Mouse (Mus musculus) ES-E14 (cell line): ENCODE measurements at regions not wholly inside any gene's neighbourhood (a gene's known extent, or its start where the extent isn't known, plus 50 kb on each side); places are given as distances from the start of the nearest gene placed in this dataset.

ENCODE experiments used
- DNase-seq: peaks from one replicate; pipeline ENCODE4 v3.0.0-alpha.2; 2013; ENCODE audit warnings: low read depth, low spot score
- H3K27ac ChIP-seq: 2 replicates; pipeline ENCODE4 v1.5.1; 2012; ENCODE audit warnings: low read depth, mild to moderate bottlenecking, low read length, moderate library complexity, mixed read lengths; ENCODE audit not compliant: poor library complexity, insufficient read depth, severe bottlenecking
- H3K36me3 ChIP-seq: 2 replicates; pipeline ENCODE4 v1.6.1; 2012; ENCODE audit warnings: mild to moderate bottlenecking, low read length, moderate library complexity, mixed read lengths; ENCODE audit not compliant: control insufficient read depth, poor library complexity, insufficient read depth, severe bottlenecking
- H3K4me1 ChIP-seq, 2 experiments: fragments of 150-350 bp in 1 of 2; sonication (generic) in 1 of 2; 2 replicates each; pipeline ENCODE4 v1.6.1; 2012; ENCODE audit warnings: low read length in 2 of 2, mild to moderate bottlenecking in 1 of 2, mixed read lengths in 1 of 2; ENCODE audit not compliant: control insufficient read depth in 2 of 2, insufficient read depth in 2 of 2, poor library complexity in 1 of 2
- H3K4me3 ChIP-seq, 2 experiments: fragments of 150-350 bp in 1 of 2; sonication (generic) in 1 of 2; 2 replicates each; pipeline ENCODE4 v1.5.1; 2012; ENCODE audit warnings: low read length in 2 of 2, low read depth in 1 of 2, mild to moderate bottlenecking in 1 of 2, mixed read lengths in 1 of 2; ENCODE audit not compliant: insufficient read depth in 1 of 2, poor library complexity in 1 of 2, severe bottlenecking in 1 of 2
- H3K9ac ChIP-seq: 2 replicates; pipeline ENCODE4 v1.6.1; 2012; ENCODE audit warnings: low read depth, mild to moderate bottlenecking, low read length, mixed read lengths; ENCODE audit not compliant: poor library complexity, insufficient read depth, severe bottlenecking
- H3K9me3 ChIP-seq: fragments of 150-350 bp; sonication (generic); 2 replicates; pipeline ENCODE4 v1.6.1; 2012; ENCODE audit warnings: low read depth, mild to moderate bottlenecking, low read length; ENCODE audit not compliant: control insufficient read depth, insufficient read depth
- CHD2 ChIP-seq: IDR thresholded peaks from 2 replicates; pipeline ENCODE4 v1.6.1; 2014; ENCODE audit warnings: mild to moderate bottlenecking, low read depth, low read length, inconsistent platforms
- HCFC1 ChIP-seq: IDR thresholded peaks from 2 replicates; pipeline ENCODE4 v1.6.1; 2012; ENCODE audit warnings: low read length, inconsistent platforms, borderline replicate concordance; ENCODE audit not compliant: insufficient read depth
- MAFK ChIP-seq: IDR thresholded peaks from 2 replicates; pipeline ENCODE4 v1.6.1; 2014; ENCODE audit warnings: mild to moderate bottlenecking, low read depth, low read length, inconsistent platforms; ENCODE audit not compliant: insufficient read depth
- ZC3H11A ChIP-seq: IDR thresholded peaks from 2 replicates; pipeline ENCODE4 v1.6.1; 2012; ENCODE audit warnings: low read depth, mild to moderate bottlenecking, inconsistent platforms, low read length, borderline replicate concordance
- ZNF384 ChIP-seq: IDR thresholded peaks from 2 replicates; pipeline ENCODE4 v1.6.1; 2012; ENCODE audit warnings: low read depth, low read length, inconsistent platforms
- in situ Hi-C, 2 experiments: fragments of 600-800 bp; cut with MboI; formaldehyde crosslinking; loops; one replicate each; pipeline ENCODE4 v1.15.1; 2025; ENCODE audit warnings: low sequenced_read_pairs in 2 of 2, inconsistent platforms in 1 of 2; ENCODE audit not compliant: unreplicated experiment in 2 of 2

DNA sequence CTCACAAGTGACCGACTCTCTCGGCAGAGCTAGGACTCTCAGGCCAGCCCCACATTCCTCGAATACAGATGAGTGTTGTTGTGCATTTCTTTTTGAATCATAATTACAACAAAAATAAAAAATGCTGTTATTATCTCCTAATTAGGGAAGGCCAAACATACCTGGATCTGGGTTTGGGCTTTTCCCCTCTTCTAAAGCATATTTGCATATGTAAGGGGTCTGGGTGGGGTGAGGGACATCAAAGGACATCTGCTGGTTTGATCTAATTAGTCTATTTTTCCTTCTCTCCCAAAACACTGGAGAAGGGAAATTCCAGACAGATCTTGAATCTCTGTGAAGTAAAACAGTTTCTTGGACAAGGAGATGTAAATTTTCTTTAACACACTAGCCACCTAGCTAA, 85.3 kb downstream of the Tfap2a start:
- in situ Hi-C loops: no loop called here
- Histone ChIP-seq H3K4me1 (peaks cover 3 to 6% of the 10 kb centered on the region in 2 experiments), H3K27ac (no peak overlapping the region), H3K4me3 (no peak overlapping the region), H3K36me3 (no peaks in the 10 kb centered on the region), H3K9me3 (no peaks in the 10 kb centered on the region), H3K9ac (no peak overlapping the region)
- peak; percentile 37 for DNase-seq
- TF ChIP-seq CHD2 (no peak), ZC3H11A (no peak), MAFK (no peak), ZNF384 (no peak), HCFC1 (no peak)

DNA sequence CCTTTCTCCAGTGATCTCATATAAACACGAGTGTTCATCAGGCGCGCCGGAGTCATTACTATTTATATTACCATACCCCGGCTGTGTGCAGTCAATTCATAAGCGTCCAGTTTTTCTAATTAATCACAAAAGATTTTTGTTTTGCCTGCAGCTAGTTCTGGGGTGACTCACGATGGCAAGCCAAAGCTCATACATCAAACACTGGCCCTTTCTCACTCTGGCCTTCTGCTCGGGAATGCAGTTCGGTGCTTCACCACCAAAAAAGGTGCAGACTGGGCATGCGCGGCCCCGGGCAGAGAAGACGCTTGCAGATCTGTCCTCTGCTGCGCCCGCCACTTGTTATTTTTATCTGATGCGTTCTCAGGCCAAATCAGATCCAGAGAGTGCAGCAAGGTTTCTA, 87.1 kb downstream of the Tfap2a start:
- DNase-seq: no peak
- no peak overlapping the region for H3K27ac ChIP-seq
- in situ Hi-C loops: no loop called here
- no peak for TF ChIP-seq MAFK
- no peak for TF ChIP-seq HCFC1
- H3K9me3 ChIP-seq: no peaks in the 10 kb centered on the region
- H3K36me3 ChIP-seq: no peaks in the 10 kb centered on the region
- peaks cover 3 to 7% of the 10 kb centered on the region in 2 experiments for H3K4me1 ChIP-seq
- no peak overlapping the region for H3K9ac ChIP-seq
- no peak overlapping the region for H3K4me3 ChIP-seq

DNA sequence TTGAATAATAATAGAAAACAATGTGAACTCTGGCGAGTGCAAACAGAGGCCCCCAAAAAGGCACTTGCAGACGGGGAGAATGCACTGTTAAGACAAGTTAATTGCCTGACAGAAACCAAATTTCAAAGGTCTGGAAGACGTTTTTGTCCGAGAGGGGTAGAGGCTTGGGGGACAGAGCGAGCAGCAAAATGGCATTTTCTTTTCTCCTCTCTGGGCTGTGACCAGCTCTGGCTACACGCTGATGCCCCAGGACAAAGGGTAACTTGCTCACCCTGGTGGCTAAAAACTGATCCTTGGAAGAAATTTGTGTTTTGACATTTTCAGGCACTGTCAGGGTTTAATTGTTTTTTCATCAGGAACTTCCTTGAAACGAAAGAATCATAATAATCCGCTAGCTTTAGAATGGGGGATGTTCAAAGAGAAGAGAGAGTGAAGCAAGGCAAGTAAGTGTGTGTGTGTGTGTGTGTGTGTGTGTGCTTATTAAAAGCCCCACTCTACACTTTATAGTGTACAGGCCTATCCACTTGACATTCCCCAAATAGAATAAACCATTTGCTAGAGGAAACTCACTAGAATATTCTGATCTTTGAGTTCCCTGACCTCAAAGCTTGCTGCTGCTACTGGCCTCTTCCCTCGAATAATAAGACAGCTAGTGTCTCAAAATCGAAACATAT, 88.0 kb downstream of the Tfap2a start:
- no peak for TF ChIP-seq CHD2
- no peak for TF ChIP-seq HCFC1
- no peak for TF ChIP-seq MAFK
- no peak for TF ChIP-seq ZNF384
- TF ChIP-seq ZC3H11A: no peak
- H3K9me3 ChIP-seq: no peaks in the 10 kb centered on the region
- no peak overlapping the region for H3K9ac ChIP-seq
- no peak for DNase-seq
- no peak overlapping the region for H3K27ac ChIP-seq
- H3K4me1 ChIP-seq: peaks cover 3 to 7% of the 10 kb centered on the region in 2 experiments
- no peak overlapping the region for H3K4me3 ChIP-seq
- in situ Hi-C loops: no loop called here
- no peaks in the 10 kb centered on the region for H3K36me3 ChIP-seq

DNA sequence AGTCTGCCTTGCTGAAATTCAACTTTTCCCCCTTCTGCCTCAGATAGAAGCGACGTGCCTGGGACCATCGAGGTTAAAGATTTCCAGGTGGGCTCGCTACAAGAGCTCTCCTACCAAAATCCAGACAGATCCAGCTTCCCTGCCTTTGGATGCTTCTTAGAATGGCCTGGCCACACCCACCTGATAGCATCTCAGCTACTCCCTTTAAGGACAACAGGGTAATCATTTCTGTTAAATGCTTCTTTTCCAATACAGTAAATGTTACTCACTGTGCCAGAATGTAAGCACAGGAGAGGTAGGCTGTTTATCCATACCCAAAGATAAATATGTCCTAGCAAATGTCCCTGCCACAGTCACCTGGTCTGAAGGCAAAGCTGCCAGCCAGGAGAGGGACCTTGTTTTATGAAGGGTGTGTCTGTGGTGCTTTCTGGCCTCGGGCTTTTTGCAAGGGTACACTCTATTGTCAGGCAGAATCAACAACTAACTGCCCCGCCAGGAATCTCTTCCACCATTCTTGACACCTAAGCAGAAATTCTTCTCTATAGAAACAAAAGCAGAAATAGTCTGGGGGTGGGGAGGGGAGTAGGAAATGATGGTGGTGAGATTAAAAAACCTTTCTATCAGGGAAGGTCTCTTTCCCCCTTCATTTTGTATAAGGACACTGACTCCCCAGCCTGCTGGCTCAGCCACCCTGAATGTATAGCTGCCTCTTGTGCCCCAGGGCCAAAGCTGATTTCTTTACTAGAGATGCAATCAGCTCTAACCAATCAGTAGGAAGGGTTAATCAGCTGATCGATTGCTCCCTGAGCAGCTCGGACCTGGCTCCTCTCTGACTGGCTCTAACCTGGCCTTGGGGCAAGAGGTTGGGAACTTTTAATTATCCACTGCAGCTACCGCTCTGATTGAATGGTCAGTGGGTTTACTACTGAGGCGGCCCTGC, 88.8 kb downstream of the Tfap2a start:
- Histone ChIP-seq H3K9me3 (no peaks in the 10 kb centered on the region), H3K36me3 (no peaks in the 10 kb centered on the region), H3K27ac (no peak overlapping the region), H3K4me3 (no peak overlapping the region), H3K9ac (no peak overlapping the region), H3K4me1 (peaks cover 3 to 7% of the 10 kb centered on the region in 2 experiments)
- no peak for TF ChIP-seq HCFC1
- no peak for TF ChIP-seq CHD2
- TF ChIP-seq ZNF384: no peak
- TF ChIP-seq ZC3H11A: no peak
- TF ChIP-seq MAFK: no peak
- peak; percentile 73 for DNase-seq
- in situ Hi-C loops: no loop called here
